Mouse (Mus musculus) G1E (cell line): ENCODE data around the gene Trip4. TPM values are rescaled to one million over a fixed set of nuclear protein-coding genes. Genes with fewer than 3 reads are reported as not detected.

ENCODE experiments used
- ATAC-seq: 2 replicates; pipeline ENCODE4 v1.8.0; 2016; ENCODE audit warnings: mild to moderate bottlenecking; ENCODE audit not compliant: insufficient number of reproducible peaks, poor library complexity, low FRiP score, severe bottlenecking; ENCODE audit errors: extremely low read depth
- DNase-seq: peaks from one replicate; pipeline ENCODE4 v3.0.0; 2012; ENCODE audit warnings: low spot score
- H3K27me3 ChIP-seq: 2 replicates; pipeline ENCODE4 v1.6.1; 2012; ENCODE audit warnings: mild to moderate bottlenecking, low read length, inconsistent platforms; ENCODE audit not compliant: insufficient read depth
- H3K36me3 ChIP-seq: replicated peaks from 2 replicates; pipeline ENCODE3; 2012; ENCODE audit warnings: mild to moderate bottlenecking, inconsistent platforms
- H3K4me1 ChIP-seq: 2 replicates; pipeline ENCODE4 v1.6.1; 2012; ENCODE audit warnings: low read depth, low read length, inconsistent platforms, mixed read lengths; ENCODE audit not compliant: insufficient read depth
- H3K4me3 ChIP-seq: 2 replicates; pipeline ENCODE4 v1.5.1; 2012; ENCODE audit warnings: low read depth, mild to moderate bottlenecking, inconsistent platforms, low read length, moderate library complexity, mixed read lengths
- H3K9me3 ChIP-seq: replicated peaks from 2 replicates; pipeline ENCODE4 v1.6.1; 2012; ENCODE audit warnings: inconsistent platforms
- CTCF ChIP-seq: IDR thresholded peaks from 2 replicates; pipeline ENCODE4 v1.5.1; 2012; ENCODE audit warnings: low read depth, low read length, inconsistent platforms, mixed read lengths
- GATA1 ChIP-seq: IDR thresholded peaks from 2 replicates; pipeline ENCODE4 v1.6.1; 2012; ENCODE audit warnings: borderline replicate concordance, low read length, inconsistent platforms, mixed read lengths
- GATA2 ChIP-seq: IDR thresholded peaks from 2 replicates; pipeline ENCODE4 v1.6.1; 2012; ENCODE audit warnings: low read depth, low read length, inconsistent platforms, borderline replicate concordance
- POLR2AphosphoS5 ChIP-seq: IDR thresholded peaks from 2 replicates; pipeline ENCODE4 v1.6.1; 2012; ENCODE audit warnings: low read depth, low read length, inconsistent platforms; ENCODE audit not compliant: insufficient replicate concordance
- TAL1 ChIP-seq: conservative IDR thresholded peaks from 2 replicates; pipeline ENCODE4 v1.6.1; 2012; ENCODE audit warnings: low read depth, low read length, inconsistent platforms, mixed read lengths
- polyA plus RNA-seq: library from polyadenylated mRNA; stranded (reverse); fragments of >175 nt; gene quantifications from 2 replicates; pipeline ENCODE4 v1.2.3, GENCODE M21; 2012
- total RNA-seq, 2 experiments: library from RNA; stranded (forward) in 1 of 2; stranded (reverse) in 1 of 2; fragments of 200-1000 nt in 1 of 2; fragments of >200 nt in 1 of 2; fragmentation: Nextera tagmentation in 1 of 2; gene quantifications; 2 replicates each; pipeline ENCODE4 v1.2.3; 2014 to 2017

Trip4 gene
- total and polyA plus RNA-seq, 3 experiments, result 5.2 to 40.5 (median 24.7) TPM

- Histone ChIP-seq H3K4me3 (no peak overlapping the region), H3K4me1 (peaks cover 40% of the 10 kb centered on the region), H3K36me3 (peaks cover 50% of the 10 kb centered on the region), H3K27me3 (no peaks in the 10 kb centered on the region), H3K9me3 (no peaks in the 10 kb centered on the region)
- TF ChIP-seq GATA1, result no peak
- no peak for TF ChIP-seq CTCF
- no peak for TF ChIP-seq GATA2
- TF ChIP-seq TAL1, result no peak
- TF ChIP-seq POLR2AphosphoS5, result no peak
- DNase-seq, result no peak
- no peak for ATAC-seq
These were observed 95.8 kb downstream of the Trip4 start for GRCm38 (mm10) chr9:65812841-65813240.

- H3K4me3 ChIP-seq, result no peak overlapping the region
- peaks cover 32% of the 10 kb centered on the region for H3K4me1 ChIP-seq
- no peak for DNase-seq
- no peaks in the 10 kb centered on the region for H3K27me3 ChIP-seq
- H3K36me3 ChIP-seq, result peaks cover 52% of the 10 kb centered on the region
- no peak for ATAC-seq
- TF ChIP-seq CTCF (no peak), GATA2 (no peak), TAL1 (no peak), POLR2AphosphoS5 (no peak), GATA1 (no peak)
- H3K9me3 ChIP-seq, result no peaks in the 10 kb centered on the region
These were observed 96.8 kb downstream of the Trip4 start for GRCm38 (mm10) chr9:65811784-65812183.

GRCm38 (mm10) chr9:65807818-65808217, 100.8 kb downstream of the Trip4 start:
- ATAC-seq, result no peak
- H3K36me3 ChIP-seq, result peaks cover 32% of the 10 kb centered on the region
- H3K4me1 ChIP-seq, result peaks cover 14% of the 10 kb centered on the region
- no peak for TF ChIP-seq CTCF
- TF ChIP-seq GATA1, result no peak
- TF ChIP-seq GATA2, result no peak
- TF ChIP-seq TAL1, result no peak
- TF ChIP-seq POLR2AphosphoS5, result no peak
- no peak overlapping the region for H3K4me3 ChIP-seq
- no peak for DNase-seq
- no peaks in the 10 kb centered on the region for H3K9me3 ChIP-seq
- no peaks in the 10 kb centered on the region for H3K27me3 ChIP-seq

GRCm38 (mm10) chr9:65807251-65807650, 101.3 kb downstream of the Trip4 start:
- no peak for TF ChIP-seq GATA2
- TF ChIP-seq POLR2AphosphoS5, result no peak
- TF ChIP-seq TAL1, result no peak
- no peak for TF ChIP-seq GATA1
- TF ChIP-seq CTCF, result no peak
- no peak overlapping the region for H3K4me3 ChIP-seq
- H3K4me1 ChIP-seq, result peaks cover 14% of the 10 kb centered on the region
- no peak for ATAC-seq
- no peaks in the 10 kb centered on the region for H3K9me3 ChIP-seq
- no peaks in the 10 kb centered on the region for H3K27me3 ChIP-seq
- no peak for DNase-seq
- peaks cover 36% of the 10 kb centered on the region for H3K36me3 ChIP-seq

- no peaks in the 10 kb centered on the region for H3K27me3 ChIP-seq
These were observed 108.8 kb downstream of the Trip4 start for GRCm38 (mm10) chr9:65799770-65800169.

GRCm38 (mm10) chr9:65795651-65796050, 112.9 kb downstream of the Trip4 start:
- no peak for TF ChIP-seq TAL1
- Histone ChIP-seq H3K36me3 (peaks cover 47% of the 10 kb centered on the region), H3K4me3 (no peak overlapping the region), H3K4me1 (peaks cover 26% of the 10 kb centered on the region), H3K27me3 (no peaks in the 10 kb centered on the region), H3K9me3 (no peaks in the 10 kb centered on the region)
- no peak for DNase-seq
- ATAC-seq, result no peak

More at GRCm38 (mm10) chr9:65799770-65800169, 108.8 kb downstream of the Trip4 start:
- Histone ChIP-seq H3K4me1 (peaks cover 9% of the 10 kb centered on the region), H3K9me3 (no peaks in the 10 kb centered on the region), H3K36me3 (peaks cover 27% of the 10 kb centered on the region), H3K4me3 (no peak overlapping the region)
- ATAC-seq (no peak), DNase-seq (no peak)
- no peak for TF ChIP-seq TAL1
- no peak for TF ChIP-seq GATA1
- no peak for TF ChIP-seq GATA2
- TF ChIP-seq CTCF, result no peak
- TF ChIP-seq POLR2AphosphoS5, result no peak

DNA sequence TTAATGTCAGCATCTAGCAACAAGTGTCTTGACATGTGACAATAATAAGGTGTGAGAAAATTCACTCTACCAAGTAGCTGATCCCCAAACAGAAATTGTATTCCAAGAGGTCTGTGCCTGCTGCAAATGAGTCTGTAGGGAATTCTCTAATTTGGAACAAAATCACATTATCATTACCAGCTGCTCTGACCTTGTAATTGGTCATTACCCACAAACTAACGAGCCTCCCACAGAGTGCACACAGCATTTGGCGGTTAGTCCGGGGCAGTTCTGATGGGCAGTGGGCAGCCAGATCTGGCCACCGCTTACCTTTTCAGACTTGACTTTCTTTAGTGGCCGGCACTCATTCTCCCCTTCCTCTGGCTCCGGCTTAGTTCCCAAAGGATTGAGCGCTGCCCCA, 114.3 kb downstream of the Trip4 start:
- TF ChIP-seq TAL1, result no peak
- no peak for TF ChIP-seq GATA2
- no peak for TF ChIP-seq CTCF
- no peak for TF ChIP-seq GATA1
- TF ChIP-seq POLR2AphosphoS5, result no peak
- Histone ChIP-seq H3K4me1 (peaks cover 35% of the 10 kb centered on the region), H3K9me3 (no peaks in the 10 kb centered on the region), H3K4me3 (no peak overlapping the region), H3K27me3 (no peaks in the 10 kb centered on the region), H3K36me3 (peaks cover 53% of the 10 kb centered on the region)
- no peak for DNase-seq
- no peak for ATAC-seq
